Mouse (Mus musculus) C2C12 (cell line): ENCODE results near the gene Zfp277. TPM values are rescaled to one million over a fixed set of nuclear protein-coding genes. Genes with fewer than 3 reads are reported as not detected.

Source experiments
- H3K27me3 ChIP-seq: one replicate; pipeline ENCODE4 v1.6.1; 2011; ENCODE audit not compliant: control insufficient read depth, insufficient read depth, insufficient read length
- H3K36me3 ChIP-seq: one replicate; pipeline ENCODE4 v1.6.1; 2011; ENCODE audit not compliant: control insufficient read depth, insufficient read depth
- H3K4me3 ChIP-seq: one replicate; pipeline ENCODE4 v1.5.1; 2011; ENCODE audit warnings: mild to moderate bottlenecking, control low read depth; ENCODE audit not compliant: poor library complexity, insufficient read depth, severe bottlenecking
- H3K79me2 ChIP-seq: one replicate; pipeline ENCODE4 v1.6.1; 2011; ENCODE audit not compliant: control insufficient read depth, insufficient read depth
- H3K79me3 ChIP-seq: one replicate; pipeline ENCODE4 v1.6.1; 2011; ENCODE audit warnings: low read depth, control low read depth
- H3ac ChIP-seq: one replicate; pipeline ENCODE3; 2011; ENCODE audit warnings: low read depth; ENCODE audit not compliant: control insufficient read depth, insufficient read length
- CEBPB ChIP-seq: IDR thresholded peaks from one replicate; pipeline ENCODE4 v1.6.1; 2011; ENCODE audit warnings: low read depth, mild to moderate bottlenecking, control low read depth, moderate library complexity
- MAX ChIP-seq: IDR thresholded peaks from one replicate; pipeline ENCODE4 v1.6.1; 2011; ENCODE audit warnings: mild to moderate bottlenecking, control low read depth
- MYOD1 ChIP-seq: IDR thresholded peaks from one replicate; pipeline ENCODE4 v1.6.1; 2011; ENCODE audit warnings: low read depth; ENCODE audit not compliant: control insufficient read depth, insufficient read length
- MYOG ChIP-seq: IDR thresholded peaks from one replicate; pipeline ENCODE4 v1.6.1; 2011; ENCODE audit not compliant: control insufficient read depth, insufficient read length; ENCODE audit errors: extremely low read depth
- USF1 ChIP-seq: IDR thresholded peaks from one replicate; pipeline ENCODE4 v1.6.1; 2011; ENCODE audit warnings: low read depth, mild to moderate bottlenecking, control low read depth, moderate library complexity
- polyA plus RNA-seq: library from polyadenylated mRNA; unstranded; fragments of >200 nt; fragmentation: generic; extraction: Trizol; gene quantifications from one replicate; pipeline ENCODE4 v1.2.1, GENCODE M21; 2012; ENCODE audit warnings: missing spikeins

Gene Zfp277
- polyA plus RNA-seq, 1 experiment, result 8.0 TPM

DNA sequence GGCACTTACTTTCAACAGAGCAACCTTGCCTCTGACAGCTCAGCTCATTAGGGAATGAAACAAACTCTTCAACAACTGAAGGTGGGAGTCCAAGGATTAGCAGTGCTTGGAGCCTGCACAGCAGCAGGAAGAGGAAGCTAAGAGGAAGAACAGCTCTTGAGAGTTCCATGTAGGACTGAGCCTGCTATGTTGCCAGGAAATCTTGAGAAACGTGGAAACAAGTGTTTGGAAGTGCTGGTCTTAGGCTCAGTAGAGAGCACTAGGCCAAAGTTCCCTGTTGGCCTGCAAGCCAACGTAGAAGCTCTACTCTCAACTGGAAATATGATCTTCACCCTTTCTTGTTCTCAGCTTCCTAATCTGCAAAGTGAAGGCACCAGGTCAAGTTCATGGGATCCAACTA lies 177.4 kb downstream of the Zfp277 start:
- TF ChIP-seq MYOD1 (no peak), CEBPB (no peak), MAX (no peak), MYOG (no peak), USF1 (no peak)
- H3K36me3 ChIP-seq, result no peaks in the 10 kb centered on the region
- H3K79me3 ChIP-seq, result no peaks in the 10 kb centered on the region
- H3ac ChIP-seq, result no peak overlapping the region
- H3K27me3 ChIP-seq, result no peaks in the 10 kb centered on the region
- H3K4me3 ChIP-seq, result no peak overlapping the region
- H3K79me2 ChIP-seq, result no peaks in the 10 kb centered on the region

Other genes with a start within 250 kb of the Zfp277 start
- gene Lsmem1, start 246.4 kb downstream of the Zfp277 start, polyA plus RNA-seq, result 0.01 TPM
- gene Ifrd1, start 197.4 kb downstream of the Zfp277 start, polyA plus RNA-seq, result 166 TPM
- gene Dock4, start 50 bp upstream of the Zfp277 start, polyA plus RNA-seq, result 0.80 TPM